Mouse (Mus musculus): ENCODE measurements around the gene Proser3.

Proser3 gene

DNA sequence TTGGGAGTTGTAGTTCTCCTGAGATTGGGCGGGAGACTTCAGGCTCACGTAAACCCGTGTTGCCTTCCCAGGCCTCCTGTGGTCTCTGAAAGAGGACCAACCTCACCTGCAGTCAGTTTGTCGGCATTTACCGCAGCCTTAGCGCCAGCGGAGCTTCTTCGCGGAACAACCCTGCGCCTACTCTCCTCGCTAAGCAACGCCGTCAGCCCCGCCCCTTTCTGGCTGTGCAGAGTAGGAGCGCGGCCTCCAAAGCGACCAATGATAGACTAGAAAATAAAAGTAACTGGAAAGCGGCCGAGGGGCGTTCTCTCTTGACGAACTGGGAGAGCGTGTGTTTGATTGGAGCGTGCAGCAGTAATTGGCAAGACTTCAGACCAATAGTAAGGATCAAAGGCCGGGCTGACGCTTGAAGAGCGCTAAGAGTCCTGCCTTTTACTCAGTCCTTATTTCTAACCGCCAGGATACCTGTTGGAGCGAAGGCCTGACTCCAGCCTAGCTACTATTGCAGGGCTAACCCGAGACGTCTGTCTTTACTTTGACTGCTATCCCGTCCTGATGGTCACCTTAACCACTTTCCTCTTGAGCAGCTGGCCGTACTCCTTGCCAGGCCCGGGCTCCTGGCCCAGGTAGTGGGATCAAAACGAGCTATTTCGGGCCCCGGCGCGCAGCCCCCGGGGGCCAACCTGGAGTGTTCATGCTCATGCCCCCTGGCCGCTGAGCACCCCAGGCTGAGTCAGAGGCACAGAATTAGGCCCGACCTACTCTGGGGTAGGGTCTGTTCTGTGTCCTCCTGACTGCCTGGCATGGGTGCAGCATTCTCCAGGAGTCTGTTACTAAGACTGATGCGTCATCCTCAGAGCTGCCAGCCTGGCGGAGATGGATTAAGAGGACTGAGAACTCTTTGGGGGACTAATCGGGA, at the start of gene Proser3, which contains the start of gene Hspb6:
Gene Proser3, minus strand, starts transcription at position 198 of the 919 bp plus-strand sequence.
Gene Hspb6, plus strand, starts transcription at position 77 of the 919 bp plus-strand sequence.
- peak; percentile 96 for DNase-seq

DNA sequence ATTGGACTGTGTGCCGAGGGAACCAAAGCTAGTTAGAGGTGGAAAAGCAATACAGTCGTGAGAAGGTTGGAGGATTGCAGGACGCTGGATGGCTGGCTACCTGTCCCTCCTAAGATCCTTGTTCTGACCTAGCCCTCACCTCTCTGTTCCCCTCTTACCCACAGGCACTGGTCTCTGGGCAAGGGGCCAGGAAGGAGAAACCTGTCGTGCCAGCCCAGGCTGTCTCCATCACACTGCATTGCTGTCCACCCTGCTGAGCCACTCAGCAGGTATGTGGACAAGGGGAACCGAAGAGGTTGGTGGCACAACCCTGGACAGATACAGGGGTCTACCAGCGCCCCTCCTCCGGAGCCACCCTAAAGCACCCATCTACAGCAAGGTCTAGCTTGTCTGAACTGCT, 48.6 kb upstream of the Proser3 start:
- DNase-seq: no peak

DNA sequence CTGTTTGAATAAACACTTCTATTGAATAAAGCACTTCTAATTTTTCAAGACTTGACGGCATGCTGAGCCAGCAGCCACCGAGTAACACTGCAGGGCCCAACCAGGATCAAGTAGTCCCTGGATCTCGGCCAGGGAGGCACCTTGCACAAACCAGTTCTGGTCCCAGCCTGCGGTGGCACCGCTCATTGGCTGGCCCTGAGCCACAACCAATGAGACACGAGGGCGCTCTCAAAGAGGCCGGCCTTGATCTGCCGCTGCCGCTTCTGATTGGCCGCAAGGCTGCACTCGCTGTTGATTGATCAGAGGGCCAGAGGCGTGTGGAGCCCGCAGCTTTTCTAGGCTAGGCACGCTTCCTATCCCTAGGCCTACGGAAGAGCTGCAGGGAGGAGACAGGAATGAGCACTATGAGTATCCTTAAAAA, 47.8 kb upstream of the Proser3 start:
- peak; percentile 94 for DNase-seq

DNA sequence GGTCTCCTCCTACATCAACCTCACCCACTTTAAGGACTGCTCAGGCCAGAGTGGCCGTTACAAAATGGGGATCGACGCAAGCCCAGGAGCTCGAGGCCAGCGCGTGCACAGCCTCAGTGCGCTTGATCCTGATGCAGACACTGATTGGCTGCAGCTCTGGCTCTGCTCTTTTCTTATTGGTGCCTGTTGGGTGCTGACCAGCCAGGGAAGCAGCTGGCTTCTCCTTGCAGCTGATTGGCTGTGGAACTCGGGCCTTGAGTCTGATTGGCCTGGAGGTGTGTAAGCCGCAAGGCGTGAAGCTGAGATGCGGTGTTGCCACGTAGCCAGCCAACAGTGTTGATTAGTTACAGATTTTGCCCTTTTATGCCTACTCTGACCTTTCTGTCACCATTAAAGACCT, 46.7 kb upstream of the Proser3 start, which contains the start of gene Zbtb32:
Gene Zbtb32, minus strand, starts transcription at position 124 of the 400 bp plus-strand sequence.
- DNase-seq: no peak

DNA sequence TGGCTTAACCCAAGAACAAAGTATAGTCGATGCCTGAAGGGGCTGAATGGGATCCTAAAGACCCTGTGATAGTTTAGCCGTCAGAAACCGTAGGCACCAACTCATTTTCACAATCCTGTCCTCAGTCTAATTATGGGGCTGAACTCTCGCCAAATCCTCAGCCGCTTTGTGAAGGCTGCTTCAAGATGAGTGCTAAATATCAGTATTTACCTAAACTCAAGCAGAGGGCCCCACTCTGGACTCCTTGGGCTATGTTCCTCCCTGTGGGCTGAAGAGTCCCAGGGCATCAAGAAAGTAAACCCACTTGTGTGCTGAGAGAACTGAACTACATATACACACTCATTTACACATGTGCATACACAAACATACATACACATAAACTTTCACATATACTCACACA, 44.7 kb upstream of the Proser3 start:
- no peak for DNase-seq

DNA sequence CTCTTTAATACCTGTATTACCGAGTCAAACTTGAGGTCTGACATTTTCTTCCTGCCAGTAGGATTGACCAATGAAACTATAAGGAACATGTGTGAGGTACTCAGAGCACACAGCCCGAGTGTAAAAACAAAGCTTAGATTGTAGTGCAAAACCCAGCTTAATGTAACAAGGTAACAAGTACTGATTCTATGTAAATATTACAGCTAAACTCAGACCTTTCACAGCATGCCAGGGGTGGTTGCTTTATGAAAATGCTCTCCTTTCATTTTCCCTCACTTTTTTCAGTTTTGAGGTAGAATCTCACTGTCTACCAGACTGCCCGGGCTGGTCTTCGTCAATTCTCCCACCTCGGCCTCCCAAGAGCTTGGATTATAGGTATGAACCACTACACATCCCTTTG, 44.0 kb upstream of the Proser3 start:
- DNase-seq: no peak

DNA sequence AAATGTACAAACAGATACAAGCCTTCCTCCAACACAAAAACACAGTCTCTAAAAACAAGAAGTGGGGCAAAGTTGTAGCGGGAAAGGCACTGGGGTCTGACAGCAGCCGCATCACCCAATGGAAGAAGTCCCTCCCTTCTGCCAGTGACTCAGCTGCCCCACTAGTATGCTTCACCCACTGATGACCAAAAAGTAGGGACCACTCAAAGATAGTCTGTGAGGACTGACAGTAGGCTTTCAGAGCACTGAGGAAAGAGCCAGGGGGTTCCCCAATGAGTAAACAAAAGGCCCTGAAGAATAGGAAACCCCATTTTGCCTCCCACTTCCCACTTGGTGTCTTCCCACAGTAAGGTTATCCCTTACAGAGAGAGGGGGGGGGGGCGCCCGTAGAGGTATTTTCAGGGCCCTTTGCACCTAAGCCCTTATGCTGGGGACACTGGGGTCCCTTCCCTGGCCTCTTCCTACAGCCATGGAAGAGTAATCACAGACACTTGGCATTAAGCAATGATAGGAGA, 42.5 kb upstream of the Proser3 start:
- no peak for DNase-seq

DNA sequence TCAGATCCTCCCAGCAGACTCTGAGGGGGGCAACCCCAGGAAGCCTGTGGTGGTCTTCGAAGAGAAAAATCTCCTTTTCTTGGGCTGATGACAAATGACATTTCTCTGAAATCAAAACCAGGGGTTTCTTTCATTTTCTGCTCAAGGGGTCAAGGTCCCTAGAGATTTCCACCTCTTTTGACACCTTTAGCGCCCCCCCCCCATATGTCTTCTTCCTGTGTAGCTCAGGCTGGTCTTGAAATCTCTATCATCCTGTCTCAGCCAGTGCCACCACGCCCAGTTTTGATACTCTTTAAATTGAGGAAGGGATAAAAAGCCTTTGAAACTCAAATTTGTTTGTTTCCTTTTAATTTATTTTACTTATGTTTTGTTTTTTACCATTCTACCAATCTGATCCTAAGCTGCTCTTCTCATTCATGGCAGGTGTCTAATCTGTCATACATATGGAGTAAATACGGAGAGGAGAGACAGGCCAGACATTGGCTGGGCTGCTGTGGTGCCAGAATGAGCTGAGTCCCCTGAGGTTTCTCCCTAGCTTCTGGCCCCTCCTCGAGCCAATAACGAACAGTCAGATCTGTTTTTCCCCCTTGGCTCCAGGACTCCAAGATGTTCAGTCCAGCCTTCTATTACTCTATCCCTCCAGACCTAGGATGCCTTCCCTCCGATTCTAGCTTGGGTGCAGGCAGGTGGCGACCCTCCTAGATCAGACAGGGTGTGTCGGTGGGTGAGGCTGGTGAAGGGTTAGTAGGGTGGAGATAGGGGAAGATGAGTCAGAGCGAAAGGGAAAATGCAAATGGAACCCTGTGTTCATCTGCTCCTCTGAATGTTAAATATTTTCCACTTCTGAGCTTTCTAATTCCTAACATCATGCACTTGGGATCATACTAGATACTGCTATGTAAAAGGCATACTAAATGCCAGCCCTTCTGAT, 41.7 kb upstream of the Proser3 start:
- no peak for DNase-seq

DNA sequence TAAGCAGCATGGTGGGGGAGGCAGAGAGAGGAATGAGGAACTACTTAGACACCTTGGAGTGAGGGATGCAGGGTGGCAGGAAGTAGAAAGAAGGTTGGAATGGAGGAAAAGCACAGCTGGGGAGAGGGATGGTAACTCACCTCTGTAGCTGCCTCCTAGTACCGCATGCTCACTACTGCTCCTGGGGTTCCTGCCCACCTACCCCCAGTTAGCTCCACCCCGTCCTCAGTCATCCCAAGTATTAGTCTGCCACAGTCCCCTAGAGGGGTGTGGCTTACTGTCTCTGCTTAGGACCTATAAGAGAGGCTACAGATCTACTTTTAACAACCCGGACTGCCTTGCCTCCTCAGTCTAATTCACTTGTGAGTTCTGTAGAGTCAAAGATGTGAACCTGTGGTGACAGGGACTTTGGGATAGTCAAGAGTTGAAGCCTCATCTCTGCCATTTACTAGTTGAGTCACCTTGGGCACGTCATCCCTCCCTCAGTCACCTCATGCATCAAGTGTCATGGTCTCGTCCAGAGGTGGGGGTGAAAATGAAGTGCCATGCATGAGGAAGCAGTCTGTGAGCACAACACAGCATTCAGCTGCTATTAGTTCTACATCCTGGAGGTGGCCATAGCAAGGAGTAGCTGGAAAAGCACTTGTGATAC, 40.8 kb upstream of the Proser3 start:
- DNase-seq: no peak

DNA sequence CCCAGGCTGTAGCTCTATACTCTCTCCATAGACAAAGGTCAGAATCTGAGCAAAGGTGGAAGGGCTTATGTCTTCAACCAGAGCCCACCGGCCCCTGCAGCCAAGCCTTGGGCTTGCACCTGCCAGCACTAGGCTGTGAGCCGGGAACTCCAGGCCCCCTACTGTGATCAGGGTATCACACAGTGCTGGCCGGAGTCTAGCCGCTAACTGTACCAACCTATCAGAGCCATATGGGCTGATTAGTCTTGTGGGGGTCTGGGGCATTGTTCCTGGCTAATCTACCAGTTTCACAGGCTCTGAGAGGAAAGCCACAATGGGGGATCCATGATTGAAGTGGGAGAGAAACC, 39.5 kb upstream of the Proser3 start:
- DNase-seq: peak; percentile 21

DNA sequence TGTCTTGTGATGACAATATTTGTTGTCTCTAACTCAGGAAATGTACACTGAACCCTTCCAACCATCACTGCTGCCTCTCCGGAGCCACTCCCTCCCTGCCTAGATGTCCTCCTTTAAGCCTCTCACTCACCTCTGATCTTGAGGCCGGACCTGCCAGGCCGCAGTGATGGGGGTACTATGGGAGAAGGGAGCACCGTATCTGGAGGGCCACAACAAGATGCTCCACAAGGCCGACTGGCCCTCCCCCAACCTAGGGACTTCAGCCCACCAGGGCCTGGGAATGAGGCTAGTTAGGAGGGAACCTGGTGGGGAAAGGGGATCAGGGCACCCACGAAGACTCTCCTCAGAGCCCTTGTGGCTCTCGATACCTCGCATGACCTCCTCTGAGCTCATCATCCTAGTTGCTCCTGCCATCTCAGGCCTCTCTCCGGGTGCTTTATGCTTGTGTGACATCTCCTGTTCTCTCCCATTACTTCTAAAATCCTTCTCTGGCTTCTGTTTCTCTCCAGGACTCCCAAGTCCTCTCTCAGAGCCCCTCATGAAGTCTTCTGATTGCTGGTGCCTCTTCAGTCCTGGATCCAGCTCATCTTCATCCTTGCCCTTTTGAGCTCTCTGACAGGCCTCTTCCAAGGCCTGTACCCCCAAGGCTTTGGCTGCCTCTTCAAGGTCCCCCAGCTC, 39.0 kb upstream of the Proser3 start:
- DNase-seq: peak; percentile 14

DNA sequence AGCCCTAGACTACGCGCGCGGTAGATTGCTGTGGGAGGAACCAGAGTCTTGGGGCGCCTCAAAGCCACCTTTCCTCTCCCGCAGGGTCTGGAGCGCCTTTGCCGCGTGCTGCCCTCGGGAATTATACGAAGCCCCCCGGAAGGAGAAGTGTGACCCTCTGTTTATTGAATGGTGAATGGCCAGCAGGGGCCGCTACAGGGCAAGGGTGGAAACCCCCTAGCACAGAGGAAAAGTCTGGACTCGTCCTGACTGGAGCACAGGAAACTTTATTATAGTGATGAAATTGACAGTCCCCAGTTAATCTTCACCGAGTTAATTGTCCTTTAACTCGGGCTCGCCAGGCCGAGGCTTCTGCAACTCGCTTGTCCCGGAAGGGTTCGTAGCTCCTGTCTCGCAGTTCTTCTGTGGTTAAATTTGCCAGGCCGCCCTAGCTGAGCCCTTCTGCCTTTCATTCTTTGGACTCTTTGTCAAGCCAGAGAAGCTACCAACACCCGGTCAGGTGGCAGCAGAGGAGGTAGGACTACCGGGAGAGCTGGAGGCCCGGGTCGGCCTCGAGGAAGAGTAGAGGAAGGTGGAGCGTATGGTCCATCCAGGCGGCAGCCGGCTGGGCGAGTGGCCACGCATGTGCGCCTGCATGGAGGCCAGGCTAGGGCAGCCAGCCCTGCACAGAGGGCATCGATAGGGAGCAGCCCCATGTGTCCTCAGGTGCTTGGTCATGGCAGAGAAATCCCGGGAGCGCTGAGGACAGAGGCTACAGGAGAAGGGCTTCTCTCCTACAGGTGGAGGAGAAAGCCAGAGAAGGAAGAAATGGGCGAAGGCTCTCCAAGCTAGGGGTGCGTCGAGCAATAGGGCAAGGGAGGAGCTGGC, 37.6 kb upstream of the Proser3 start:
- peak; percentile 80 for DNase-seq

DNA sequence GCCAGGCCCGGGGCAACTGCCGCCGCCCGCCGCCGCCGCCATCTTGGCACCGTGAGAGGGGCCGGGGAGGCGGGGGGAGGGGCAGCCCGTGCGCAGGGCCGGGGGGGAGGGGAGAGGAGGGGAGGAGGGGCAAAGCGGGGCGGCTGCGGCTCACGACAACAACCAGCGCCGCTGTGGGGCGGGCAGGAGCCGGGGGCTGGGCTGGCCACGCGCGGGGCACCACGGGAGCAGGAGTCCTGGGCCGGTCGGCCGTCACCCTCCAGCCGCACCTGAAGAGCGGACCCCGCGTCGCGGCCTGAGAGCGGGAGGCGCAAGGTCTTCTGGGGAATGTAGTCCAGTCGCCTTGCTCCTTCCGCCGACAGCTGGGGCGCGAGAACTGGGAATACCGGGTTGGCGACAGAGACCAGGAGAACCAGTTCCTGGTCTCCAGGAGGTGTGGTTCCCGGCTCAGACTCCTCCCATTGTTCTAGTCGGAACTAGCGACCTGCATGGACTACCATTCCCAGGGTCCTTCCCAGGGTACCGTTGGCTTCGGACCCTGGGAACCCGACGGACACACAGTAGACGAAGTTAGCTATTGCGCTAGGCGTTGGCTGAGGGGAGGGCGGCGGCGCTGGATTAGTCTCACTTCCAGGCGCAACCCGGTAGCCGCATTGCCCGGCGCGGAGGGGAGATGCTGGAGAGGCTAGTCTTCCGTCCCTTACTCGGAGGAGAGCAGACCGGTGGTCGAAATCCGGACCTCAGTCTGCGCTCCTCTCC, 36.8 kb upstream of the Proser3 start, which contains the start of gene Kmt2b:
Gene Kmt2b, minus strand, starts transcription at position 51 of the 759 bp plus-strand sequence.
- DNase-seq: peak; percentile 96

DNA sequence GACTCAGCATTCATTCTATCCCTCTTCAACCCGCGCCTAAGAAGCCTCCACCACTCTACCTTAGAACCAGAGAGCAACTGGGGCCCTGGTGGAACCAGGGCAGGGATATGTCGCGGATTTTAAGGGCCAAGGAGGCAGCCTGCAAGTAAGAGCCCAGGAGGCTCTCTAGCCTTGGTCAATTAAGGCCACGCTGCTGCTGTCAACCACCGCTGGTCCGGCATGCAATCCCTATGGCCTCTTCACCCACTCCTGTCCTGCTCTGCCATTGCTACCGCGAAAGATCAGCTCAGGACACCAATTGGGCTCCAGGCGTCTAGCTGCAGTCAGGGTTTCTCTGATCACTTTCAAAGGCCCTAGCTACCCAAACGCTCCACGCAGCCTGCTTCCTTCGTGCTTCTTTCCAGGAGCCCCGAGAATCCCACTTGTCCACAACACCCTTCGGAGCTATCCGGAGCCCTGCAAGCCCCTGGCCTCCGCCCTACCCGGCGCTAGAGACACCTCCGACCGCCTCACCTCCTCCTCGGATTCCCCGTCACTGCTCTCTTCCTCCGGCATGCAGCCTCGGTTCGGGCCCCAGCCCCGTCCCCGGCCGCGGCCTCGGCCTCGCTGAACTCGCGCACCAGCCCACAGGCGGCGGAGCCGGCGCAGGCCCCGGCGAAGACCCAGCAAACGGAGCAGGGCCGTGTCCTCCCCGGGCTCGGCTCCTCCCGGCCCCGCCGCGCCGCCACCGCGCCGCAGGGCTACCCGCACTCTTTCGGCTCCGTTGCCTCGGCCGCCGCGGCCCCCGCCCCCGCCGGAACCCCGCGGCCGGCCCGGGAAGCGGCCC, 36.0 kb upstream of the Proser3 start:
- DNase-seq: no peak

DNA sequence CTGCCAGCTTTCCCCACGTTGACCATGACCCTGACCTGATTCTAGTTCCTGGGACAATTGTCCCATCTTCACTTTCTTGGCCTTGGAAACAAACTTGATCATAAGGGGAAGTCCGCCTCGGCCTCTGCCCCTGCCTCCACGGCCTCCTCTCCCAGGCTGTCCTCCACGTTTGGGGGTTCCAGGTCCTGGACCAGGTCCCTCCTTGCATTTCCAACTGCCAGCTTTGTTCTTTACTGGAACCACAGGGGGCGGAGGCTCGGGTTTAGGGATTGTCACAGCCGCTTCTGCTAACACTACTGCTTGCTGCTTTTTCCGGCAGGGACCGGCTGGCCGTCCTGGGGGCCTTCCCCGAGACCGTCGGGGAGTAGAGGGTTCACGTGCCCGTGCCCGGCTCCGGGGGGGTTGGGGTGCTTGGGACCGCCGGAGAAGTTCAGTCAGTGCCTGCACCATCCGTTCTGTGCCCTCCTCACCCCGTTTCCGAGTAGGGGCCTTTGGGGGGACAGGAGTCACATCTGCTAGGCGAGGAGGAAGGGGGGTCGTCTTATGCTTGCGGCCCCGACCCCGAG, 34.4 kb upstream of the Proser3 start:
- peak; percentile 42 for DNase-seq

DNA sequence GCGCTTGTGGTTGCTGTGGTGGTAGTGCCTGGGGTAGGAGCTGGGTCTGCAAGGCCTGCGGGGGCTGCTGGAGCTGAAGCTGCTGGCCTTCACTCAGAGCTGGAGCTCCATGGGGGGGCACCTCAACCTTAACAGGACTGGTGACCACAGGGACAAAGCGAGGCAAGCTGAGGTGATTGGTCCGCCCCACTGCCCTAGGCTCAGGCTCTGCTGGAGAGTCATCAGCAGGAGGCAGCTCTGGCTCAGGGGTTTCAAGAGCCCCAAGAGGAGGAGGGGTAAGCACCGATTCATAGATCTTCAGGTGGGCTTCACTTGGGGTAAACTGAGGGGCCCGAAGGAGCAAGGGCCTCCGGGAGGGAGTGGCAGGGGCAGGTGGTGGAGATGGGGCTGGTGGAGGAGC, 33.1 kb upstream of the Proser3 start:
- peak; percentile 18 for DNase-seq

DNA sequence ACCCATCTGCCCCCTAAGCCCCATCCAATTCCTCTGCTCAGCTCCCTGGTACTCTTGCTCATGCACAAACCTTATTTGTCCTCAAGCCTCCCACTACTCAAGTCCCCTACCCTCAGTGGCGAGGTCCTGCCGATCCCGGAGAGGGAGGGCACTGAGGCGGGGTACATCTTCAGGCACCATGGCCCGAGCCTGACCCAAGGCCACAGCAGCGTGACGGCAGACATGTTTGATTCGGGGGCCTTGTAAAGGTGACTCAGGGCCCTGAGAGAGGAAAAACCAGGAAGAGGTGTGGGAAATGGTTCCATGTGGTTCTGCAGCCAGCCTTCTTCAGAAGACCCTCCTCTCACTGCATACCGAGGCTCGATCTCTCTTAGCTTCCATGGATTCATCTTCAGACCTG, 32.2 kb upstream of the Proser3 start:
- DNase-seq: peak; percentile 11

DNA sequence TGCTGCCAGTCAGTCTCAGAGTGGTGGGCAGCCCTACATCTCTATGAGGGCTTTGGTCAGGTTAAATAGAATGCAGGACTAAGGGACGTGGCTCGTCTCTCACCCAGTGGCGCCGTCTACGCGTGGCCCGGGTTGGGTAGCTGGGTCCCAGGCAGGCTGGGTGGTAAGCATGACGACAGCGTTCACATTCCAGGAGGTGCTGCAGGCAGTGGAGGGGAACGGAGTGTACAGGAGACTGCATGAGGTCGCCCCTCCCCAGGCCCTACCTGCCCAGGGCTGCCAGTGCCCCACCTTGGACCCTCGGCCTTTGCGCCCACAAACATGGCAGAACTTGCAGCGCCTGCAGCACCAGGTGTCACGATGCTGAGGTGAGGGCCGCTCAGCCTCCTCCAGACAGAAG, 29.4 kb upstream of the Proser3 start:
- peak; percentile 16 for DNase-seq

DNA sequence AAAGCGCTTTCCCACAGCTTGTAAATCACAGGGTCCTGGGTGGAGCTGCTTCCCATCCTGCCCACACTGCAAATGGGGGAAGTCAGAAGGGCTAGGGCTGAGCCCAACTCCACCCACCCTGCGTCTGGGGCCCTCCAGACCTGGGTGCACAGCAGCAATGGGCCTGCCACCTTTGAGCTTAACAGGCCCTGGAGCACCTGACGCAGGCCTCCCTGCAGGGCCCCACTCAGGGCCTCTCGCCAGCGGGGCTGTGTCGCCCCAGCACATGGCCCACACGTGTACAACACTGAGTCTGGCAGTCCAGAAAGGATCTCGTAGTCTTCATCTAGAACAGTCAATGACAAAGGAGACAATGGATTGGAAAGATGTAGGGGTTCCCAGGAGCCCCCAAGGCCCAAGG, 27.9 kb upstream of the Proser3 start:
- DNase-seq: no peak
